Mouse (Mus musculus): ENCODE measurements at regions not wholly inside any gene's neighbourhood (a gene's known extent, or its start where the extent isn't known, plus 50 kb on each side); places are given as distances from the start of the nearest gene placed in this dataset.
"Not testable (repeated sequence)": the region's sequence is repeated elsewhere in the genome, so short reads cannot be mapped to it uniquely, and the experiment has no call there.

DNA sequence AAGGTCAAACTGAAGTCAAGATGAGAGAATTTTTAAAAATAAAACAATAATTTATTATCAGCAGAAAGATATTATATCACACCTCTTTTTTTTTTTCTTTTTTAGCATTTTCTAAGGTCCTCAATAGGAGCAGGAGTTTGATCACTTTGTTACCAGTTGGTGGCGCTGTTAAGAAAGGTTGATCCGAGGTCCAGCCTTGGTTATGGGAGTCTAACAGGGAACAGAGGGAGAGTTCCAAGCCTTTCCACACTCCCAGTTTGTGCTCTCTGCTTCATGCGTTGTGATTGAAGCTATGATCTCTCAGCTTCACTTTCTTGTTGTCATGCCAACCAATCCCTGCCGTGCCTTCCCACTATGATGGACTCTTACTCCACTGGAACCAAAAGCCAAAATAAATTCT is 83.8 kb downstream of the Fam174a start:
- Histone ChIP-seq H3K4me3 (no peak overlapping the region), H3K27me3 (no peaks in the 10 kb centered on the region), H3K4me2 (no peak overlapping the region), H3K36me3 (no peaks in the 10 kb centered on the region), H3K27ac (no peak overlapping the region), H3K9ac (no peak overlapping the region), H3K9me3 (replicated peaks) (no peaks in the 10 kb centered on the region), H3K4me1 (replicated peaks) (no peaks in the 10 kb centered on the region)
- no peak for ATAC-seq (replicated peaks; ENCODE audit: insufficient number of reproducible peaks, insufficient read depth, low FRiP score, low read depth)
- WGBS: 42% methylated on average over 4 of the region's 4 CpGs

DNA sequence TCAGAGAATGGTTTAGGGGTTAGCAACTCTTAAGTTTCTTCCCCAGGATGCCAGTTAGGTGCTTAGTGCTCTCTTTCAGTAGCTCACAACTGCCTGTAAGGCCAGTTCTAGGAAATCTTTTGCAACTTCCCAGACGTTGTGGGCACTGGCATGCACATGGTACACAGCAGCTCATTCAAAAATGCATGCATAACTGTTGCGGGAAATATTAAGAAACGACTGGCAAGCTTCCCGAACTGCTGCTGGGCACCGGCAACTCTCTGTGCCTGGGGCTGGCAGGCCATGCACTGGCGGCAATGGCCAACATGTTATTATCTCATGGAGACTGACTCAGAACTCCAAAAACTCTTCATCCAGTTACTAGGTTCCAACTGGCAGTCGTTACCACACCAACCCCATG is 86.3 kb downstream of the Fam174a start:
- Histone ChIP-seq H3K4me1 (replicated peaks) (no peaks in the 10 kb centered on the region), H3K4me3 (no peak overlapping the region), H3K27me3 (no peaks in the 10 kb centered on the region), H3K27ac (no peak overlapping the region), H3K9ac (no peak overlapping the region), H3K9me3 (replicated peaks) (no peaks in the 10 kb centered on the region), H3K36me3 (no peaks in the 10 kb centered on the region), H3K4me2 (no peak overlapping the region)
- ATAC-seq (replicated peaks; ENCODE audit: insufficient number of reproducible peaks, insufficient read depth, low FRiP score, low read depth): no peak
- 85% methylated on average over 7 of the region's 7 CpGs for WGBS

DNA sequence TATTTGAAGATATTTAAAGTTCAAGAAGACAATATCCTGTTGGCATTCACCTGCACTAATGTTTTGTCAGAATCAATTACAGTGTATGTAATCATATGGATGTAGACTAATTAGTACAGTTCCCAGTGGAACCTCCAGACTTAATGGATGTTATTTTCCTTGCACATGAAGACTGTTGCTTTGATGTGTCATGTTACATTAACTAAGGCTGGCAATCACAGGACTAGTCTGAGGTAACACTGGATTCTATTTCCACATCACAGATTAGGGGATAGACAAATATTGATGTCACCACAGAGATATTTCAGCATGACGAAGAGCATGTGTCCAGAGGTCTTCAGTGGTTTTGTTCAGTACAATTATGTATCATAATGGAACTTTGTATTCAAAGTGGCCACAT is 108.8 kb downstream of the Fam174a start:
- Histone ChIP-seq H3K27ac (no peak overlapping the region), H3K4me3 (no peak overlapping the region), H3K4me2 (no peak overlapping the region), H3K9ac (no peak overlapping the region), H3K36me3 (no peaks in the 10 kb centered on the region), H3K9me3 (replicated peaks) (no peaks in the 10 kb centered on the region), H3K27me3 (no peaks in the 10 kb centered on the region), H3K4me1 (replicated peaks) (no peaks in the 10 kb centered on the region)
- 59% methylated on average over 1 of the region's 1 CpGs for WGBS
- no peak for ATAC-seq (replicated peaks; ENCODE audit: insufficient number of reproducible peaks, insufficient read depth, low FRiP score, low read depth)

DNA sequence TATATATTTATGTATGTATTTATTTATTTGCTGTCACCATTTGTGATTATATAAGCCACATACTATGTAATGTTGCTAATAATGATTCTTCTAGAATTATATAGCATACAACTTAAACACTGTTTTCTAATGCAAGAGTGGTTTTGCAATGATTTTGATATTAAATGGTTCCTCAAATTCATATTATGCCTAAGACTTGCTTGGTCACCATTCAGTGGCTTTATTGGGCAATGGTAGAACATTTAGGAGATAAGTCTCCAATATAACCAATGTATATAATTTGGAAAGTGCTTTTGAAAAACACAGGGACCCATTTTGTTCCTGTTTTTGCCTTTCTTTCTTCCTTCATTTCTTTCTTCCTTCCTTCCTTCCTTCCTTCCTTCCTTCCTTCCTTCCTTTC is 112.0 kb downstream of the Fam174a start:
- Histone ChIP-seq H3K36me3 (no peaks in the 10 kb centered on the region), H3K27me3 (no peaks in the 10 kb centered on the region), H3K4me1 (replicated peaks) (no peaks in the 10 kb centered on the region), H3K9me3 (replicated peaks) (no peaks in the 10 kb centered on the region), H3K4me2 (no peak overlapping the region), H3K27ac (no peak overlapping the region), H3K9ac (no peak overlapping the region), H3K4me3 (no peak overlapping the region)
- ATAC-seq (replicated peaks; ENCODE audit: insufficient number of reproducible peaks, insufficient read depth, low FRiP score, low read depth): no peak

DNA sequence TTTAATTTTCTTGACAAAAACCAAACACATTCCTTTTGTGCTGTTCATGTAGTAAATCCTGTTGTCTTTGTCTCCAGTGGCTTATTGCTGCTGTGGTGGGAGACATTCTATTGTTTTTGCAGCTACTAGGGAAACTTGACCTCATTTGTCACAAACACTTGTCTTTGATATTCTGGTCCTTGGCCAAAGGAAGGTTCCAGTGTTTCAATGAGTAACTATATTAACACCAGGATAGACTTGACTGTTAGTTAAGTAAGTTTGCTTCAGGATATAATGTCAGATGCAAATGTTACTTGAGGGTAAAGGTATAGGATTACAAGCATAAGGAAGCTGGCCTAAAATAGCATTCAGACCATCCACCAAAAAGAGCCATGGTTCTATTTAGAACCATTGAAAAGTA is 123.7 kb downstream of the Fam174a start:
- Histone ChIP-seq H3K27ac (no peak overlapping the region), H3K4me2 (no peak overlapping the region), H3K27me3 (no peaks in the 10 kb centered on the region), H3K36me3 (no peaks in the 10 kb centered on the region), H3K9me3 (replicated peaks) (no peaks in the 10 kb centered on the region), H3K9ac (no peak overlapping the region), H3K4me1 (replicated peaks) (no peaks in the 10 kb centered on the region), H3K4me3 (no peak overlapping the region)
- no peak for ATAC-seq (replicated peaks; ENCODE audit: insufficient number of reproducible peaks, insufficient read depth, low FRiP score, low read depth)

DNA sequence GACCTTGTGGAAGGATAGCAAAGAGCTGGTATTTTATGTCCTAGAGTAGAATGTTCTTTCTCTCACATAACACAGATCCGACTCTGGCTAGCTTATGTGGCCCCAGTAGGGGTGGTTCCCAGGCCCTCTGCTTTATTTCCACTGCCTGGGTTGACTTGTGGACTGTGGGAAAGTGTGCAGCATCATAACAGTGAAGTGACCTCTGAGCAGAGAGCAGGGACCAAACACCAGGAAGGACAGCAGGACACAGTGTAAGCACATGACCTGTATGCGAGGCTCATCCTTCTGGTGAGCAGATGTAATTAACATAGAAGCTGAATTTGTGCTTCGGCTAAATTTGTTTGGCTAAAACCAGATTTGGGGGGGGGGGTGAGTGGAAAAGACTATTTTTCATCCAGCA is 132.1 kb downstream of the Fam174a start:
- Histone ChIP-seq H3K4me2 (no peak overlapping the region), H3K27ac (no peak overlapping the region), H3K4me3 (no peak overlapping the region), H3K9me3 (replicated peaks) (no peaks in the 10 kb centered on the region), H3K9ac (no peak overlapping the region), H3K4me1 (replicated peaks) (no peaks in the 10 kb centered on the region), H3K36me3 (no peaks in the 10 kb centered on the region), H3K27me3 (no peaks in the 10 kb centered on the region)
- 67% methylated on average over 3 of the region's 3 CpGs for WGBS
- no peak for ATAC-seq (replicated peaks; ENCODE audit: insufficient number of reproducible peaks, insufficient read depth, low FRiP score, low read depth)

DNA sequence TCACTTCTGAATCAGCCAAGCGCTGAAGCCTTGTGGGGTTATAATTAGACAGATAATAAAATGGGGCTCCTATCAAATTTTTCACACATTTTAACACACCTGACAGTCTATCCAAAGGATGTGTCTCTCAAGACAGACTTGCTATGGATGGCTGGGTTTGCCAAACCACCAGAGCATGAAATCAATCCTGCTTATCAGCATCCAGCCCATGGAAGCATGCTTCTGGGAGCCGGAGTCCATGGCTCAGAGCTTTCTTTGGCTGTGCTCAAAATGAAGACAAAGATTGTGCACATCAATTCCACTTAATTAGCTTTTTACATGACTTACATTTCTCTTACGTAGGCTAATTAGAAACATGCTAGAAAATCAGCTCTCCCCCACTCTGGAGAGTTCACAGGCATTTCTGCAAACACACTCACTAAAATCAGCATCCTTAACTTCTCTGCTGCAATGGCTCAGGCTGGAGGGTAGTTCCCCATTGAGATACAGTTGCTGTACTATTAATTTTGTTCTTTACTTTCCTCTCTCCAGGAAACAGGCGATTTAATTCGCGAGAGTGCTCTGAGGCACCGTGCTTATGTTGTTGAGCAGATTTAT is 135.6 kb downstream of the Fam174a start:
- 74% methylated on average over 7 of the region's 7 CpGs for WGBS
- H3K9me3 ChIP-seq (replicated peaks): no peaks in the 10 kb centered on the region
- no peak for ATAC-seq (replicated peaks; ENCODE audit: insufficient number of reproducible peaks, insufficient read depth, low FRiP score, low read depth)
- H3K4me1 ChIP-seq (replicated peaks): no peaks in the 10 kb centered on the region
- no peak overlapping the region for H3K4me3 ChIP-seq
- no peak overlapping the region for H3K4me2 ChIP-seq
- no peak overlapping the region for H3K9ac ChIP-seq
- no peaks in the 10 kb centered on the region for H3K27me3 ChIP-seq
- no peak overlapping the region for H3K27ac ChIP-seq
- no peaks in the 10 kb centered on the region for H3K36me3 ChIP-seq

DNA sequence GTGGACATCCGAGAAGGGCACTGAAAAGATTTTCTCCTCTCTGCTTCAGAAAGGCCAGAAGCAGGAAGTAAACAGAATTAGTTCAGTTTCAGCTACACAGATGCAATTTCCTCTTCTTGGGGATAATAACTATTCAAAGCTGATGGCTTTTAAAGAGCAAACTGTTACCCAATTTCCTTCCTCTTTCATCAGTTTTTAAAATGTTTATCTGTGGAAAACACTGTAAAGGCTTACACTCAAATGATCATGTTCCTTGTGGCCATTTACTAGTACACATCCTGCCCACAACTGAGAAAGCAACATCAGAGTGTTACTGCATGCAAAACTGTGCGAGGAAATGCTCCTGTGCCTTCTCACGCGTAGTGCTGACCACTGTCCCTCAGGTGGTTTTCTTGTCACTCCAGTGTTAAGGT is 137.5 kb downstream of the Fam174a start:
- H3K9ac ChIP-seq: no peak overlapping the region
- no peak overlapping the region for H3K4me2 ChIP-seq
- 66% methylated on average over 4 of the region's 4 CpGs for WGBS
- no peak overlapping the region for H3K4me3 ChIP-seq
- H3K4me1 ChIP-seq (replicated peaks): no peaks in the 10 kb centered on the region
- no peaks in the 10 kb centered on the region for H3K36me3 ChIP-seq
- no peaks in the 10 kb centered on the region for H3K27me3 ChIP-seq
- no peak overlapping the region for H3K27ac ChIP-seq
- ATAC-seq (replicated peaks; ENCODE audit: insufficient number of reproducible peaks, insufficient read depth, low FRiP score, low read depth): no peak
- no peaks in the 10 kb centered on the region for H3K9me3 ChIP-seq (replicated peaks)

DNA sequence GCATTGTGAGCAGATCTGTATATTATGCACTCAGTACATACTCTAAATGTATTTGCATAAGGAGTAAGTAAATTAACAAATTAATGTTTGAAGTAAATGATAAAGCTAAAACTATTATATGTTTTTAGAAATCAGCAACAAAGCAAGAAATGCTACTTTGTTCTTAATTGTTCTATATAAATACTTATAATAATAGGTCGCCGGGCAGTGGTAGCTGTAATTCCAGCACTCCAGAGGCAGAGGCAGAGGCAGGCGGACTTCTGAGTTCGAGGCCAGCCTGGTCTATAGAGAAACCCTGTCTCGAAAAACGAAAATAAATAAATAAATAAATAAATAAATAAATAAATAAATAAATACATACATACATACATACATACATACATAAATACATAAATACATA is 138.3 kb downstream of the Fam174a start:
- H3K4me3 ChIP-seq; H3K4me1 ChIP-seq (replicated peaks); H3K9ac ChIP-seq; H3K9me3 ChIP-seq (replicated peaks); H3K27me3 ChIP-seq; H3K36me3 ChIP-seq; H3K4me2 ChIP-seq; H3K27ac ChIP-seq: not testable (repeated sequence)
- ATAC-seq (replicated peaks; ENCODE audit: insufficient number of reproducible peaks, insufficient read depth, low FRiP score, low read depth): peak; percentile 80; the same call in 1 of the 2 replicates
- 74% methylated on average over 6 of the region's 6 CpGs for WGBS

DNA sequence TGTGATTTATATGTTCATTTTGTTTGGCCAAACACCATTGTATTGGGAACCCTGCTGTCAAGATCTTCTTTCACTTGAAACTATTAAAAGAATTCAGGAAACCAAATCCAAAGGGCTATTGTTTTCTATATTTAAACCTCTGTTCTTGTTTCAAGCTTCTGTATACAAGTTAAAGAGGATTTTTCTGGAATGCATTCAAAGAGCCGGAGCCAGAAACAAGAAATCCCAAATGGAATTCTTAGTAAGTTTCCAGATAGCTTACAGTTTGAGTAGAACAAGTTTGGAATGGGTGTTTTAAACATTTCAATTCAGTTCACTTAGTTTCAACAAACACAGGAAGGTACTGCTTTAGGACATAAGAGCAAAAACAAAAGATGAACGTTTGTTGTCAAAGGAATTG is 140.8 kb downstream of the Fam174a start:
- WGBS: 60% methylated on average over 2 of the region's 2 CpGs
- Histone ChIP-seq H3K4me2 (no peak overlapping the region), H3K9ac (no peak overlapping the region), H3K4me3 (no peak overlapping the region), H3K4me1 (replicated peaks) (no peaks in the 10 kb centered on the region), H3K9me3 (replicated peaks) (no peaks in the 10 kb centered on the region), H3K36me3 (no peaks in the 10 kb centered on the region), H3K27ac (no peak overlapping the region), H3K27me3 (no peaks in the 10 kb centered on the region)
- ATAC-seq (replicated peaks; ENCODE audit: insufficient number of reproducible peaks, insufficient read depth, low FRiP score, low read depth): no peak

DNA sequence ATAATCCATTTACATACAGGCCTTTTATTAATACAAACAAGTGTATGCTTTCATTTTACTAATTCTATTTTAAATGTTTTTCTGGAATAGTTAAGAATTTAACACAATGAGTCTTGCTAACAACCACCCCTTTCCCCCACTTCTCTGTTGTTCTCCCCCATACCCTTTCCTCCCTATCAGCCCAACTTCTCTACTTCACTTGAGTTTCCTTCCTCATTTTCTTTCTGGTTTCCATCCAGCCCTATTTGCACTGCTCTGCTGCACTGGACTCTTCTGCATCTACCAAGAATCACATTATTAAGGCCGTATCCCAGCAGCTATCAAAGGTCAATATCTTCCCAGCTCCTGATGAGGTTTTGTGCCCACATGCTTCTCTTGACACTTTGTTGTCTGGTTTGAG is 145.9 kb downstream of the Fam174a start:
- WGBS: 89% methylated on average over 1 of the region's 1 CpGs
- H3K4me2 ChIP-seq: no peak overlapping the region
- no peaks in the 10 kb centered on the region for H3K4me1 ChIP-seq (replicated peaks)
- H3K36me3 ChIP-seq: no peaks in the 10 kb centered on the region
- no peak overlapping the region for H3K27ac ChIP-seq
- ATAC-seq (replicated peaks; ENCODE audit: insufficient number of reproducible peaks, insufficient read depth, low FRiP score, low read depth): no peak
- no peak overlapping the region for H3K4me3 ChIP-seq
- H3K27me3 ChIP-seq: no peaks in the 10 kb centered on the region
- no peak overlapping the region for H3K9ac ChIP-seq
- no peaks in the 10 kb centered on the region for H3K9me3 ChIP-seq (replicated peaks)

DNA sequence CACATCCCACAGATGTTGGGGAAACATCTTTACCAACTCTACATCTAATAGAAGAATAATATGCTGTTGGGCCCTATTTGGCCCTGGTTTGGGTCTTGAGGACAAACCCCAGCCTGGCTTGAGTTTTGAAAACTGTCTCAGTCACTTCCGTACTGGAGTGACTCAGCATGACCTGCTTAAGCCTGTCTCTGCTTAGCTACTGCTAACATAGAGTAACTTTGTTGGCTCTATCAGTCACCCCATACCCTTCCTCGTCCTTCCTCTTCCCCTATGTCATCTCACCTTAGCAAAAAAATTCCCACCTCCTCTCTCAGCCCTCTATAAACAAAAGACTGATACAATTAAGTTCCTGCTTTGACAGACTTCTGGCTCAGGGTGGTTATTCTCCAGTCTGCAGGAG is 154.7 kb downstream of the Fam174a start:
- no peak overlapping the region for H3K27ac ChIP-seq
- H3K4me3 ChIP-seq: no peak overlapping the region
- ATAC-seq (replicated peaks; ENCODE audit: insufficient number of reproducible peaks, insufficient read depth, low FRiP score, low read depth): no peak
- H3K9ac ChIP-seq: no peak overlapping the region
- H3K4me1 ChIP-seq (replicated peaks): no peaks in the 10 kb centered on the region
- no peak overlapping the region for H3K4me2 ChIP-seq
- WGBS: 38% methylated on average over 2 of the region's 2 CpGs
- no peaks in the 10 kb centered on the region for H3K9me3 ChIP-seq (replicated peaks)
- no peaks in the 10 kb centered on the region for H3K36me3 ChIP-seq
- H3K27me3 ChIP-seq: no peaks in the 10 kb centered on the region

Measured in heart, embryonic 15.5 days (tissue).